Mouse (Mus musculus) CH12.LX (cell line): ENCODE results near the gene Rtp3.

Experiments
- CTCF ChIP-seq, 2 experiments: IDR thresholded peaks in 1 of 2; conservative IDR thresholded peaks in 1 of 2; 2 replicates each; pipeline ENCODE4 v1.5.1; 2011 to 2012; ENCODE audit warnings: low read depth in 2 of 2, low read length in 2 of 2, improper control_type of control experiment in 1 of 2, inconsistent platforms in 1 of 2, mild to moderate bottlenecking in 1 of 2, moderate library complexity in 1 of 2
- POLR2AphosphoS2 ChIP-seq: IDR thresholded peaks from 2 replicates; pipeline ENCODE4 v1.6.1; 2011; ENCODE audit warnings: low read depth, low read length, improper control_type of control experiment

GRCm38 (mm10) chr9:110952931-110953549 lies 37.3 kb downstream of the Rtp3 start:
- TF ChIP-seq CTCF (conservative IDR thresholded peaks at IDR 0.05 in 1 of 2, IDR thresholded peaks at IDR 0.05 in 1 of 2; ENCODE audit: low read depth in 2 of 2, low read length in 2 of 2) (no peak), POLR2AphosphoS2 (no peak)
